Comparison of ENCODE assay signal across 9 mouse cellular contexts in genomic region chr11:39794183-39794652, GRCm38 (mm10).
DNase-seq lines count a peak whose midpoint lies in the region; ATAC-seq and TF ChIP-seq lines count a peak whose summit lies in the region.
"Had no signal": no experiment of that assay in that cellular context is flagged by ENCODE, and none has a peak within 500 bp of the region (broad histone marks: within the 10 kb centered on the region; RNA-seq: fewer than 3 reads in every experiment).

No protein-coding gene starts in this region.

- intact Hi-C loops in heart, adult 2 months (cut with DNase I) = no loop called here
- intact Hi-C loops in left cerebral cortex, postnatal 25 days (cut with DNase I) = no loop called here

- no peaks in the 10 kb centered on the region for H3K27me3 ChIP-seq in heart, embryonic 14.5 days (ENCODE audit: control insufficient read depth, insufficient read depth, low read length)
- no peaks in the 10 kb centered on the region; the same call in 1 of the 2 replicates for H3K27me3 ChIP-seq in heart, adult 2 months (ENCODE audit: control insufficient read depth, insufficient read depth, low read length)
- no peaks in the 10 kb centered on the region for H3K27me3 ChIP-seq in heart, postnatal 0 days (ENCODE audit: control insufficient read depth, insufficient read depth, low read length)

- WGBS in heart, embryonic 14.5 days = 5% methylated on average over 14 of the region's 14 CpGs
- 6% methylated on average over 14 of the region's 14 CpGs for WGBS in heart, adult 2 months
- 2% methylated on average over 14 of the region's 14 CpGs for WGBS in heart, postnatal 0 days
- 3% methylated on average over 14 of the region's 14 CpGs for WGBS in olfactory bulb, adult 2 months

- H3K4me3 ChIP-seq in heart, embryonic 14.5 days (ENCODE audit: control insufficient read depth in 1 of 2, insufficient read depth in 1 of 2, low read depth in 1 of 2, low read length in 2 of 2) = peak overlapping the region; percentile 34 to 41
- no peak overlapping the region for H3K4me3 ChIP-seq in heart, adult 2 months
- 0 out of 2 replicates have a peak overlapping the region, but pooled peaks have one; percentile 1 for H3K4me3 ChIP-seq in cortical plate, adult 2 months (ENCODE audit: insufficient read depth, low read length)
- H3K4me3 ChIP-seq in heart, postnatal 0 days (ENCODE audit: low read depth, low read length) = peak overlapping the region; percentile 39
- peak overlapping the region; percentile 36 for H3K4me3 ChIP-seq in olfactory bulb, adult 2 months (ENCODE audit: insufficient read depth, low read depth, low read length)

- H3K4me2 ChIP-seq in heart, embryonic 14.5 days (ENCODE audit: low read length) = peak overlapping the region; percentile 78
- peak overlapping the region; percentile 59 for H3K4me2 ChIP-seq in heart, postnatal 0 days (ENCODE audit: low read depth, low read length)

- H3K36me3 ChIP-seq in heart, embryonic 14.5 days (ENCODE audit: control insufficient read depth, insufficient read depth, low read length) = no peaks in the 10 kb centered on the region
- H3K36me3 ChIP-seq in heart, adult 2 months (ENCODE audit: control insufficient read depth, insufficient read depth, low read length) = no peaks in the 10 kb centered on the region
- H3K36me3 ChIP-seq in heart, postnatal 0 days (replicated peaks; ENCODE audit: control insufficient read depth, insufficient read depth, low read length) = no peaks in the 10 kb centered on the region
- H3K36me3 ChIP-seq: G1E had no signal

- H3K9ac ChIP-seq in heart, embryonic 14.5 days (ENCODE audit: low read length) = peak overlapping the region; percentile 55
- H3K9ac ChIP-seq in heart, adult 2 months (ENCODE audit: low read depth, low read length) = no peak overlapping the region
- no peak overlapping the region for H3K9ac ChIP-seq in heart, postnatal 0 days (replicated peaks; ENCODE audit: low read depth, low read length)

- no peaks in the 10 kb centered on the region for H3K4me1 ChIP-seq in heart, embryonic 14.5 days (ENCODE audit: control insufficient read depth in 2 of 2, insufficient read depth in 2 of 2, low read length in 2 of 2)
- no peaks in the 10 kb centered on the region for H3K4me1 ChIP-seq in heart, adult 2 months (ENCODE audit: control insufficient read depth, insufficient read depth, low read length)
- H3K4me1 ChIP-seq in cortical plate, adult 2 months (ENCODE audit: control insufficient read depth, insufficient read depth, low read length) = no peaks in the 10 kb centered on the region
- no peaks in the 10 kb centered on the region for H3K4me1 ChIP-seq in heart, postnatal 0 days (ENCODE audit: control insufficient read depth, insufficient read depth)
- H3K4me1 ChIP-seq in olfactory bulb, adult 2 months (ENCODE audit: control insufficient read depth, insufficient read depth, low read length) = peaks cover 4% of the 10 kb centered on the region

- TF ChIP-seq POLR2A in heart, adult 2 months (IDR thresholded peaks at IDR 0.05; ENCODE audit: insufficient read depth, low read depth, low read length) = no peak
- no peak for TF ChIP-seq POLR2A in cortical plate, adult 2 months (IDR thresholded peaks at IDR 0.05; ENCODE audit: extremely low read depth, insufficient read depth, low read length)
- no peak for TF ChIP-seq POLR2A in olfactory bulb, adult 2 months (IDR thresholded peaks at IDR 0.05; ENCODE audit: insufficient read depth, low read depth, low read length)

- no peaks in the 10 kb centered on the region for H3K9me3 ChIP-seq in heart, embryonic 14.5 days (ENCODE audit: control insufficient read depth, low read length)
- no peaks in the 10 kb centered on the region for H3K9me3 ChIP-seq in heart, postnatal 0 days (replicated peaks; ENCODE audit: control insufficient read depth, low read length)
- H3K9me3 ChIP-seq: G1E had no signal

- no peak overlapping the region for H3K27ac ChIP-seq in heart, embryonic 14.5 days (replicated peaks in 1 of 2; ENCODE audit: control insufficient read depth in 1 of 2, insufficient read depth in 1 of 2, low read depth in 2 of 2, low read length in 2 of 2)
- H3K27ac ChIP-seq in heart, adult 2 months = no peak overlapping the region
- no peak overlapping the region for H3K27ac ChIP-seq in cortical plate, adult 2 months (ENCODE audit: insufficient read depth, low read length)
- no peak overlapping the region for H3K27ac ChIP-seq in heart, postnatal 0 days (ENCODE audit: low read depth)
- H3K27ac ChIP-seq in olfactory bulb, adult 2 months (ENCODE audit: insufficient read depth, low read depth, low read length) = no peak overlapping the region

- no peak for TF ChIP-seq CTCF in heart, adult 2 months (IDR thresholded peaks at IDR 0.05)
- no peak for TF ChIP-seq CTCF in cortical plate, adult 2 months (IDR thresholded peaks at IDR 0.05; ENCODE audit: extremely low read depth, insufficient read depth, low read length)
- no peak for TF ChIP-seq CTCF in heart, postnatal 0 days (IDR thresholded peaks at IDR 0.05; ENCODE audit: low read depth)
- TF ChIP-seq CTCF in olfactory bulb, adult 2 months (IDR thresholded peaks at IDR 0.05; ENCODE audit: insufficient read depth, low read depth, low read length) = no peak

- no peaks in the 10 kb centered on the region for H3K79me2 ChIP-seq in heart, adult 2 months (replicated peaks; ENCODE audit: control insufficient read depth, insufficient read depth, low read length)

- no peak for ATAC-seq in heart, embryonic 14.5 days (ENCODE audit: insufficient number of reproducible peaks, insufficient read depth, low FRiP score, low read depth)
- no peak for ATAC-seq in heart, postnatal 0 days (ENCODE audit: insufficient read depth, low read depth)
- ATAC-seq in erythroblast, adult 5-6 weeks (replicated peaks; ENCODE audit: low FRiP score, poor library complexity, severe bottlenecking) = no peak

- TF ChIP-seq EP300 in heart, adult 2 months (IDR thresholded peaks at IDR 0.05; ENCODE audit: insufficient read depth, low read depth, low read length) = no peak
- TF ChIP-seq EP300 in heart, postnatal 0 days (IDR thresholded peaks at IDR 0.05; ENCODE audit: low read depth) = no peak

- DNase-seq in heart, adult 2 months = no peak
- peak; percentile 13 for DNase-seq in heart, postnatal 0 days (ENCODE audit: low spot score)
- DNase-seq in left cerebral cortex, postnatal 25 days (ENCODE audit: low spot score in 2 of 2) = peak; percentile 19 to 21
- no peak for DNase-seq in thymus, adult 18-20 months

Comparison
In these comparisons a context has a peak if more than half of its experiments do, and no peak if none do; other contexts are left out.
1. DNase-seq: peak in heart, postnatal 0 days (single experiment) and left cerebral cortex, postnatal 25 days (2 of 2); none in heart, adult 2 months (0 of 2) and thymus, adult 18-20 months (0 of 2).